Mouse (Mus musculus) testis, adult 2 months (tissue): ENCODE measurements around the gene Dcp1b.

Source experiments
- CTCF ChIP-seq: fragments of 200-500 bp; IDR thresholded peaks from 2 replicates; pipeline ENCODE4 v1.5.1; 2012; ENCODE audit warnings: low read depth, mild to moderate bottlenecking, inconsistent platforms, low read length, moderate library complexity; ENCODE audit not compliant: control insufficient read depth, insufficient read depth, insufficient replicate concordance
- POLR2A ChIP-seq: fragments of 200-500 bp; IDR thresholded peaks from 2 replicates; pipeline ENCODE4 v1.6.1; 2012; ENCODE audit warnings: low read depth, mild to moderate bottlenecking, inconsistent platforms, low read length, moderate library complexity; ENCODE audit not compliant: control insufficient read depth

DNA sequence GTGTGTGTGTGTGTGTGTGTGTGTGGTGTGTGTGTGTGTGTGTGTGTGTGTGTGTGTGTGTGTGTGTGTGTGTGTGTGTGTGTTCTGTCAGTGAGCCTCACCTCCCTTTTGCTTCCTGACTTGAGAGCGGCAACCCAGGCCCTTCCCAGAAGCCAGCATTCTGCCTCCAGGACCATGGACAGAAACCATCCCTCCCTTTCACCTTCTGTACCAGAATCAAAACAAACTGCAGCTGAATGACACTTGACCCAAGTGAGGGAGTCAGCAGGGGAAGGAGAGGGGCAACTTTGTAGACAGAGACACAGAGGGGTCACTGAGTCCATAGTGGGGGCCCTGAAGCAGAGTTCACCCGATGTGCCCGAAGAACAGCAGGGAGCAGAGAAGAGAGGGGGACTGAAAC, 58.0 kb downstream of the Dcp1b start:
- TF ChIP-seq CTCF: no peak
- no peak for TF ChIP-seq POLR2A
